Mouse (Mus musculus): ENCODE measurements around the gene Atg9b. TPM values are rescaled to one million over a fixed set of nuclear protein-coding genes. Genes with fewer than 3 reads are reported as not detected.

Gene Atg9b
- polyA plus RNA-seq, 1 experiment from 2014 or later: 0.48 TPM

GRCm38 (mm10) chr5:24374666-24375328 is 17.1 kb downstream of the Atg9b start:
- no peaks in the 10 kb centered on the region for H3K36me3 ChIP-seq (ENCODE audit: control insufficient read depth, insufficient read depth, low read length)
- WGBS: 68% methylated on average over 7 of the region's 7 CpGs
- no peak overlapping the region for H3K4me3 ChIP-seq (ENCODE audit: low read depth, low read length)

DNA sequence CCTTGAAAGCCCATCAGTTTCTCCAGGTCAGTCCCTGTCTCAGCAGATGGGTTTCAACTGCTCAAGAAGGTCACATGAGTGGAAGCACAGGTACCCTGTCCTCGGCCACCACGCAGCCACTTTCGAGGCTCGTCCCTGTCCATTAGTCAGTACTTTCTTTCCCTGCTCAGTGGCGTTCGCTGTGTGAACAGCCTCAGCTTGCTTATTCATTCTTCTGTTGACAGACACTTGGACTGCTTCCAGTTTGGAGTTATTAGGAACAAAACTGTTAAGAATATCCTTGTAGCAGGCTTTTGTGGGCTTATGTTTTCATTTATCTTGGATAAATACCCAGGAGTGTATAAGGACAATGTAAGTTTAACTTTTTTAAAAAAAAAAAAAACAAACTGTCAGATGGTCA is 17.7 kb downstream of the Atg9b start:
- H3K27ac ChIP-seq (ENCODE audit: low read depth, low read length): no peak overlapping the region
- 17% methylated on average over 6 of the region's 6 CpGs for WGBS
- no peaks in the 10 kb centered on the region for H3K9me3 ChIP-seq (replicated peaks; ENCODE audit: control insufficient read depth, low read length)
- no peak overlapping the region for H3K9ac ChIP-seq (ENCODE audit: low read length)
- no peaks in the 10 kb centered on the region for H3K27me3 ChIP-seq (replicated peaks; ENCODE audit: control insufficient read depth, insufficient read depth, low read length)
- H3K36me3 ChIP-seq (ENCODE audit: control insufficient read depth, insufficient read depth, low read length): no peaks in the 10 kb centered on the region
- no peak for ATAC-seq
- H3K4me1 ChIP-seq (ENCODE audit: control insufficient read depth, insufficient read depth, low read length): peaks cover 6% of the 10 kb centered on the region; the same call in 1 of the 2 replicates
- no peak overlapping the region for H3K4me3 ChIP-seq (ENCODE audit: low read depth, low read length)
- DNase-seq (ENCODE audit: low spot score): peak; percentile 79
- no peak overlapping the region for H3K4me2 ChIP-seq (ENCODE audit: low read length)

More at GRCm38 (mm10) chr5:24374666-24375328, 17.1 kb downstream of the Atg9b start:
- Histone ChIP-seq H3K4me1 (ENCODE audit: control insufficient read depth, insufficient read depth, low read length) (peaks cover 6% of the 10 kb centered on the region; the same call in 1 of the 2 replicates), H3K9ac (ENCODE audit: low read length) (no peak overlapping the region), H3K27me3 (replicated peaks; ENCODE audit: control insufficient read depth, insufficient read depth, low read length) (no peaks in the 10 kb centered on the region), H3K27ac (ENCODE audit: low read depth, low read length) (no peak overlapping the region), H3K9me3 (replicated peaks; ENCODE audit: control insufficient read depth, low read length) (no peaks in the 10 kb centered on the region), H3K4me2 (ENCODE audit: low read length) (no peak overlapping the region)
- ATAC-seq (no peak), DNase-seq (ENCODE audit: low spot score) (peak; percentile 20)

- H3K9ac ChIP-seq (ENCODE audit: low read length): no peak overlapping the region
- DNase-seq (ENCODE audit: low spot score) (no peak), ATAC-seq (no peak)
- no peak overlapping the region for H3K4me2 ChIP-seq (ENCODE audit: low read length)
- H3K4me1 ChIP-seq (ENCODE audit: control insufficient read depth, insufficient read depth, low read length): peaks cover 6% of the 10 kb centered on the region; the same call in 1 of the 2 replicates
- H3K4me3 ChIP-seq (ENCODE audit: low read depth, low read length): no peak overlapping the region
- no peak overlapping the region for H3K27ac ChIP-seq (ENCODE audit: low read depth, low read length)
- 58% methylated on average over 5 of the region's 5 CpGs for WGBS
- no peaks in the 10 kb centered on the region for H3K27me3 ChIP-seq (replicated peaks; ENCODE audit: control insufficient read depth, insufficient read depth, low read length)
- no peaks in the 10 kb centered on the region for H3K9me3 ChIP-seq (replicated peaks; ENCODE audit: control insufficient read depth, low read length)
- no peaks in the 10 kb centered on the region for H3K36me3 ChIP-seq (ENCODE audit: control insufficient read depth, insufficient read depth, low read length)
Measured at GRCm38 (mm10) chr5:24373807-24374206, 18.1 kb downstream of the Atg9b start.

DNA sequence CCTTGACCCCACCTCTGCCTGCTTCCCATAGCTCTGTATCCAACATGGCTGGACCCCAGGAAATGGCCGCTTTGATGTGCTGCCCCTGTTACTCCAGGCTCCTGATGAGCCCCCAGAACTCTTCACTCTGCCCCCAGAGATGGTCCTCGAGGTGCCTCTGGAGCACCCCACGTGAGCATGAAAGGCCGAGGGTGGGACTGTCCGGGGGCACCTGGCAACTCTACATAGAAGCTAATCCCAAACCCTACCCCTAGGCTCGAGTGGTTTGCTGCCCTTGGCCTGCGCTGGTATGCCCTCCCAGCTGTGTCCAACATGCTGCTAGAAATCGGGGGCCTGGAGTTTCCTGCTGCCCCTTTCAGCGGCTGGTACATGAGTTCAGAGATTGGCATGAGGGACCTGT is 22.2 kb downstream of the Atg9b start:
- no peak overlapping the region for H3K4me2 ChIP-seq (ENCODE audit: low read length)
- H3K4me3 ChIP-seq (ENCODE audit: low read depth, low read length): no peak overlapping the region
- H3K4me1 ChIP-seq (ENCODE audit: control insufficient read depth, insufficient read depth, low read length): peaks cover 6% of the 10 kb centered on the region; the same call in 1 of the 2 replicates
- no peak overlapping the region for H3K27ac ChIP-seq (ENCODE audit: low read depth, low read length)
- H3K9me3 ChIP-seq (replicated peaks; ENCODE audit: control insufficient read depth, low read length): no peaks in the 10 kb centered on the region
- WGBS: 83% methylated on average over 9 of the region's 9 CpGs
- ATAC-seq (no peak), DNase-seq (ENCODE audit: low spot score) (no peak)
- no peak overlapping the region for H3K9ac ChIP-seq (ENCODE audit: low read length)
- H3K36me3 ChIP-seq (ENCODE audit: control insufficient read depth, insufficient read depth, low read length): no peaks in the 10 kb centered on the region
- no peaks in the 10 kb centered on the region for H3K27me3 ChIP-seq (replicated peaks; ENCODE audit: control insufficient read depth, insufficient read depth, low read length)

- ATAC-seq (no peak), DNase-seq (ENCODE audit: low spot score) (no peak)
- H3K36me3 ChIP-seq (ENCODE audit: control insufficient read depth, insufficient read depth, low read length): no peaks in the 10 kb centered on the region
- WGBS: 86% methylated on average over 9 of the region's 9 CpGs
- H3K27ac ChIP-seq (ENCODE audit: low read depth, low read length): no peak overlapping the region
- H3K4me3 ChIP-seq (ENCODE audit: low read depth, low read length): no peak overlapping the region
- H3K9me3 ChIP-seq (replicated peaks; ENCODE audit: control insufficient read depth, low read length): no peaks in the 10 kb centered on the region
- no peaks in the 10 kb centered on the region for H3K4me1 ChIP-seq (ENCODE audit: control insufficient read depth, insufficient read depth, low read length)
- no peak overlapping the region for H3K9ac ChIP-seq (ENCODE audit: low read length)
- H3K4me2 ChIP-seq (ENCODE audit: low read length): no peak overlapping the region
- H3K27me3 ChIP-seq (replicated peaks; ENCODE audit: control insufficient read depth, insufficient read depth, low read length): no peaks in the 10 kb centered on the region
Measured at GRCm38 (mm10) chr5:24366426-24366825, 25.5 kb downstream of the Atg9b start.

- no peak overlapping the region for H3K4me3 ChIP-seq (ENCODE audit: low read depth, low read length)
- no peaks in the 10 kb centered on the region for H3K36me3 ChIP-seq (ENCODE audit: control insufficient read depth, insufficient read depth, low read length)
- no peak overlapping the region for H3K4me2 ChIP-seq (ENCODE audit: low read length)
- no peaks in the 10 kb centered on the region for H3K27me3 ChIP-seq (replicated peaks; ENCODE audit: control insufficient read depth, insufficient read depth, low read length)
- ATAC-seq (no peak), DNase-seq (ENCODE audit: low spot score) (no peak)
- no peak overlapping the region for H3K27ac ChIP-seq (ENCODE audit: low read depth, low read length)
- H3K9ac ChIP-seq (ENCODE audit: low read length): no peak overlapping the region
- H3K9me3 ChIP-seq (replicated peaks; ENCODE audit: control insufficient read depth, low read length): no peaks in the 10 kb centered on the region
- no peaks in the 10 kb centered on the region for H3K4me1 ChIP-seq (ENCODE audit: control insufficient read depth, insufficient read depth, low read length)
- WGBS: 53% methylated on average over 5 of the region's 5 CpGs
Measured at GRCm38 (mm10) chr5:24365528-24365927, 26.4 kb downstream of the Atg9b start.

DNA sequence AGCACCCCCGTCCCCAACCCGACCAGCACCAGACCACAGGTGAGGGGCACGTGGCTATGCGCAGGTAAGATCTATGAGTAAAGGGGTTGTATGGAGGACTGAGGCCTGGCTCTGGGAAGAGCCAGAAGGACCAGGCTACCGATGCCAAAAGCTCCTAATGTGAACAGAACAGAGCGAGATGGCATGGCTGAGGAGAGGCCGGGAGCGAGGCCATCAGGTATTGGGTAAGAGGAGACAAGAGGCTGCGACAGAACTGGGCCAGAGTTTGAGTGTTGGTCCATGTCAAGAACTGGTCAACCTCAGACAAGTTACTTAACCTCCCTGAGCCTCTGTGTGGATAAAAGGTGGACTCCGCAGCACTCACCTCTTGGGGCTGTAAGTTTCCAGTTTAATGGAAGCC is 27.0 kb downstream of the Atg9b start:
- Histone ChIP-seq H3K27ac (ENCODE audit: low read depth, low read length) (no peak overlapping the region), H3K9me3 (replicated peaks; ENCODE audit: control insufficient read depth, low read length) (no peaks in the 10 kb centered on the region), H3K4me2 (ENCODE audit: low read length) (no peak overlapping the region), H3K36me3 (ENCODE audit: control insufficient read depth, insufficient read depth, low read length) (no peaks in the 10 kb centered on the region), H3K27me3 (replicated peaks; ENCODE audit: control insufficient read depth, insufficient read depth, low read length) (no peaks in the 10 kb centered on the region), H3K4me3 (ENCODE audit: low read depth, low read length) (no peak overlapping the region), H3K4me1 (ENCODE audit: control insufficient read depth, insufficient read depth, low read length) (no peaks in the 10 kb centered on the region), H3K9ac (ENCODE audit: low read length) (no peak overlapping the region)
- ATAC-seq (no peak), DNase-seq (ENCODE audit: low spot score) (no peak)
- WGBS: 90% methylated on average over 10 of the region's 10 CpGs

DNA sequence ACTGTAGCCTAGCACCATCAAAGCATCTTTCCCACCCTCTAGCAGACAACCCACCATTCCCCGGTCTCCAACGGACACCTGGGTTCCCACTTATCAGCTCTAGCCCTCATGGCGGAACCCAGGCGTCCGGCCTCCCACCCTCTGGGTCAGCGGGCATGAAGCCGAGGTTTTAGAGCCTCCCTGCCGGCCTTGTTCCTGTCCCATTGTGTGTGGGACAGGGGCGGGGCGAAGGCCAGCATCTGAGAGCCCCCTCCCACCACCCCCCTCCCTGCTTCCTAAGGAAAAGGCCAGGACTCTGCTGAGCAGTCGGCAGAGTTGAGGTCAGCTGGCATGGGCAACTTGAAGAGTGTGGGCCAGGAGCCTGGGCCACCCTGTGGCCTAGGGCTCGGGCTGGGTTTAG is 27.4 kb downstream of the Atg9b start, which contains the start of gene Nos3:
Gene Nos3, plus strand, starts transcription at position 303 of the 400 bp plus-strand sequence.
- Histone ChIP-seq H3K27me3 (replicated peaks; ENCODE audit: control insufficient read depth, insufficient read depth, low read length) (no peaks in the 10 kb centered on the region), H3K4me3 (ENCODE audit: low read depth, low read length) (no peak within 1 kb of the TSS), H3K9me3 (replicated peaks; ENCODE audit: control insufficient read depth, low read length) (no peaks in the 10 kb centered on the region), H3K9ac (ENCODE audit: low read length) (no peak within 1 kb of the TSS), H3K27ac (ENCODE audit: low read depth, low read length) (no peak within 1 kb of the TSS), H3K4me1 (ENCODE audit: control insufficient read depth, insufficient read depth, low read length) (no peaks in the 10 kb centered on the region), H3K36me3 (ENCODE audit: control insufficient read depth, insufficient read depth, low read length) (no peaks in the 10 kb centered on the region), H3K4me2 (ENCODE audit: low read length) (no peak within 1 kb of the TSS)
- DNase-seq (ENCODE audit: low spot score) (no peak), ATAC-seq (no peak)
- 31% methylated on average over 12 of the region's 12 CpGs for WGBS

GRCm38 (mm10) chr5:24364061-24364460 is 27.9 kb downstream of the Atg9b start:
- no peak overlapping the region for H3K27ac ChIP-seq (ENCODE audit: low read depth, low read length)
- no peaks in the 10 kb centered on the region for H3K27me3 ChIP-seq (replicated peaks; ENCODE audit: control insufficient read depth, insufficient read depth, low read length)
- no peaks in the 10 kb centered on the region for H3K36me3 ChIP-seq (ENCODE audit: control insufficient read depth, insufficient read depth, low read length)
- H3K9ac ChIP-seq (ENCODE audit: low read length): no peak overlapping the region
- ATAC-seq: no peak
- H3K4me3 ChIP-seq (ENCODE audit: low read depth, low read length): no peak overlapping the region
- no peaks in the 10 kb centered on the region for H3K4me1 ChIP-seq (ENCODE audit: control insufficient read depth, insufficient read depth, low read length)
- WGBS: 63% methylated on average over 3 of the region's 3 CpGs
- H3K4me2 ChIP-seq (ENCODE audit: low read length): no peak overlapping the region
- DNase-seq (ENCODE audit: low spot score): no peak
- no peaks in the 10 kb centered on the region for H3K9me3 ChIP-seq (replicated peaks; ENCODE audit: control insufficient read depth, low read length)
